Mouse (Mus musculus): ENCODE results near the gene Tlx2.

Tlx2 gene

GRCm38 (mm10) chr6:83087926-83088260 is 17.8 kb upstream of the Tlx2 start:
- no peak for DNase-seq

GRCm38 (mm10) chr6:83087205-83087925 is 17.3 kb upstream of the Tlx2 start:
- no peak for DNase-seq

DNA sequence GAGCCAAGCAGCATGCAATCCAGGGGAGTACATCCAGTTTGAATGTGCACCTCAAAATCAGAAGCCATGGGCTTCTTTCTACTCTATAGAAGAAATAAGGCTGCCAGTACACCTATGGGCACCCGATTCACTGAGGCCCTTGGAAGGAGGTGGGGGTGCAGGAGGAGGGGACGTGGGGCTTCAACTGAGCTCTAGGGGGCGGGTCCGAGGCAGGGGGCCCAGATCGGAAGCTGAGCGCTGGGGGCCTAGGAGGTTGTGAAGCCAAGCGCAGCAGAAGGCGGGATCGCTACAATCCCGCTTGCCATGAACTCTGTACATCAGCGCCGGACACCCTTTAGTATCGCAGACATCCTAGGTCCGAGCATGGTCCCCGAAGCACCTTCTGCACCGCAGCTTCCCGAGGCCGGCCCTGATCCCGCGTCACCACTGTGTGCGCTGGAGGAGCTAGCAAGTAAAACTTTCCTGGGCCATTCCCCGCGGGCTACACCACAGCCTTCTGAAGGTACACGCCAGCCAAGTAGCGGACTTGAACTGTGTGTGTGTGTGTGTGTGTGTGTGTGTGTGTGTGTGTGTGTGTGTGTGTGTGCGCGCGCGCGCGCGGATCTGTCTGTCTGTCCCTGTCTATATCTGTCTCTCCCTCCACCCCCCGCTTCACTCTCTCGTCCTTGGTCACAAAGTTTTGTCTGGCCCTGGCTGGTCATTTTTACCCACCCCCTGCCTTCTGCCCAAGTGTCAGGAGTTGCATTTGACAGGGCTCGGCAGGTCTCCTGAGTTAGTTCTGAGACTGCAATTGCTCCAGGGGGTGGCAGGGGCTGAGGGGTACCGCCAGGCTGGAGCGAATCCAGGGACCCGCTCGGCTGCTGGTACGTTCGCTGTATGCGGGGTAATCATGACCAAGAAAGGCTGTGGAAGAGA is 16.3 kb upstream of the Tlx2 start, which contains the start of gene Lbx2:
Gene Lbx2, plus strand, starts transcription at position 247 of the 915 bp plus-strand sequence.
- no peak for DNase-seq

GRCm38 (mm10) chr6:83084477-83084876 is 14.4 kb upstream of the Tlx2 start:
- no peak for DNase-seq

DNA sequence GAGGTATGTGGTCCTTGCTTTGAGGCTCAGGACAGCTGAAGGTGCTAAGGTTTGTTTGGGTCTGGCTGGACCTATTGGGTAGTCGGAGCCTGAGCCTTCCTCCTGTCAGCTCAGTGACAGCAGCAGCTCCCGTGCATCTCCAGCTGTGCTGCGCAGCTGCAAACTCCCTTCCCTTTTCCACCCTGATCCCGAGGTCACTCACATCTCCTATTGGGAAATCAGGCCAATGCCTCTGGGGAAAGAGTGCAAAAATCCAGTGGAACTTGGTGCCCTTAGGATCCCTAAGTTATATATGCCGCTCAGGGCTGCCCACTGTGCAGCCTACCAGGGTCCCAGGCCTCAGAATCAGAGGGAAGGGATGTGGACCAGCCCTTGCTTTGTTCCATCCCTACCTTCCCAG is 13.4 kb upstream of the Tlx2 start:
- DNase-seq: no peak

- no peak for DNase-seq
Measured at GRCm38 (mm10) chr6:83080210-83080609, 10.1 kb upstream of the Tlx2 start.

DNA sequence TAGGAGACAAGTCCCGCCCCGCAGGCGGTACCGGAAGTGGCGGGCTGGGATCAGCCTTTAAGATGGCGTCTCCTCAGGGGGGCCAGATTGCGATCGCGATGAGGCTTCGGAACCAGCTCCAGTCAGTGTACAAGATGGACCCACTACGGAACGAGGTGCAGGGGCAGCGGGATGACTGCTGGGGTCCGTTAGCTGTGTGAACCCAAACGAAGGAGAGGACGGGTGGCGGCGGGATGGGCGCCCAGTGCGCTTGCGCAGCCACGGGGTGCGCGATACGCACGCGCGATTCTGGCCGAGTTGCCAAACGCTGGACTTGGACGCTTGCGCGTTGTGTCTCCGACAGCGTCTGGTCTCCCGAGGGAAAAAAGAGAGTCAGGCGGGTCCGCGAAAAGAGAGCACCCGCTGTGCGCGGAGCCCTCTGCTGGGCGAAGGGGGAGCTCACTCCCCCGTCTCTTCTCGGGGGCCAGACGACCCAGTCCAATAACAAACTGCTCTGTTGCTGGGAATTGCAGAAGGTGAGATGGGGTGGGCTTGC is 8.3 kb upstream of the Tlx2 start:
- DNase-seq: peak; percentile 98

DNA sequence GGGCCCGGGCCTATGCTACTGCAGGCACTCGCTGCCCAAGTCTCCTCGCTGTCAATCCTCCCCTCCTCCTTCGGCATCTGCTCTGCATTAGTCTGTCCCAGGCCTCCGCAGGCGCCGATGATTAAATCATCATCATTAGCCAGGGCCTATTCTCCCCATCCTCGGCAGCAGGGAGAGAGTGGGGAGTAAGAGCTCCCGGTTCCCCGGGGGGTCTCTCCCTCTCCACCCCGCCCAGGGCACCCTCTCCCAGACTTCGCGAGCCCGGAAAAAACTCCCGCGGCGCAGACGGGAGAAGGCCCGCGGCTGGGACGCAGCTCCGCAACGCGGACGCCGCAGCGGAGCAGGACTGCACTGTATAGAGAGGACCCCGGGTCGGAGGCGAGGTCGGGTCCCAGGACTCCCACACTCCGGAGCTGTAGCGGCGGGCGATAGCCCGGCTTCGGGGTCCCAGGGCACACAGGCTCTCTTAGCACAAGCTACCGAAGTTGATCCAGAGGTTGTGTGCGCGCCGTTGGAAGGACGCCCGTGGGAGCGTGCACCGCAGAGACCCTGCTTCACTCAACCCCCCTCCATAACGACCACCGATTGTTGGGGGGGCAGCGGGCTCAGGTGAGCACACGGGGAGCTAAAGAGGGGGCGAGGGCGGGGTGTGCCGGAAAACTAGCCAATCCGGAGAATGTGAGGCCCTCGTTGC is 7.7 kb upstream of the Tlx2 start, which contains the start of gene Pcgf1:
Gene Pcgf1, plus strand, starts transcription at position 240 of the 694 bp plus-strand sequence.
- no peak for DNase-seq

- no peak for DNase-seq
Measured at GRCm38 (mm10) chr6:83074979-83075378, 4.9 kb upstream of the Tlx2 start.

DNA sequence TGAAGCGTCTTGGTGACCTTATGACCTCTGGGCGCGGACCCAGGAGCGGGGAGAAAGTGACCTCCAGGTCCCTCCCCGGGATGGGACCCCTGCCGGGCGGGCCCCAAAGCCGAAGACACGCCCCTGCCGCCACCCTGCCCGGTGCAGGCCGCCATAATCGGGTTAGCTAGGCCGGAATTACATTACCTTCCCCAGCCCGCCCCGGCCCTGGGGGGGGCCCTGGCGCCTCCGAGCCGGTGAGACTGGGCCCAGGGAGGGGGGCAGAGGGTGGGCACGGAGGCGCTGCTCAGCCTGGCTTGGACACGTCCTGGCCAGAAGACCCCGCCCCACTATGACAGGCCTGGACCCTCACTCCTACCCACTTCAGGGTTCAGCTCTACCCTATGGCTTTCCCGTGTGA is 1.1 kb upstream of the Tlx2 start:
- peak; percentile 56 for DNase-seq

- no peak for DNase-seq
Measured at GRCm38 (mm10) chr6:83070311-83071219, 472 bp upstream of the Tlx2 start.

DNA sequence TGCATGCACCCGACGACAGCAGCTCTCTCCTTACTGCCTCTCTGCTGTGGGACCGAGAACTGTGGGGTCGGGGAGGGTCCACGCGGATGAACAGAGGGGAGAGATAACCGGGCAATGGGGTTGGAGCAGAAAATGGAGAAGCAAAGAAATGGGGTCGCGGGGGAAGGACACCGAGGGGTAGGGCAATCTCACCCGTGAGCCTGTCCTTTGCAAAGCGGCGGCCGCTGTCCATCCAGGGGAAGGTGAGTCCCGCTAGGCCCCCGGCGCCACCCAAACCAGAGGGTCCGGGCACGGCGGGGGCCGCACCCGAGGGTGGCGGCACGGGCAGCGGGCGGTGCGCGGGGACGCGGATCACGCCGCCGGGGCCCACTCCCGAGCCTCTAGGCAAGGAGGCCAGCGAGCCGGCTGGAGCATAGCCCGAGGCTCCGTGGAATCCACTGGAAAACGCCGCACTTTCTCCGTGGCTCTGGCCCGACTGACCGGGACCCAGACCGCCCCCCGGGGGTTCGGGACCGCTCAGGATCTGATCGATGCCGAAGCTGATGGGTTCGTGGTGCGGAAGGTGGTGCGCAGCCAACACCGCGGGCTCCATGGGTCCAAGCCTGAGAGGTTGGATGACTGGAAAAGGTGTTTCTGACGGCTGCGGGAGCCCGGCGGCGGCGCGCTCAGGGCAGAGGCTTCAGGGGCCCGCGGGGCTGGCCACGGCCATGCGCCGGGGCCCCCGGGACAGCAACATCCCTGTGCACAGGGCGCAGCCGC is 426 bp downstream of the Tlx2 start:
- DNase-seq: no peak

DNA sequence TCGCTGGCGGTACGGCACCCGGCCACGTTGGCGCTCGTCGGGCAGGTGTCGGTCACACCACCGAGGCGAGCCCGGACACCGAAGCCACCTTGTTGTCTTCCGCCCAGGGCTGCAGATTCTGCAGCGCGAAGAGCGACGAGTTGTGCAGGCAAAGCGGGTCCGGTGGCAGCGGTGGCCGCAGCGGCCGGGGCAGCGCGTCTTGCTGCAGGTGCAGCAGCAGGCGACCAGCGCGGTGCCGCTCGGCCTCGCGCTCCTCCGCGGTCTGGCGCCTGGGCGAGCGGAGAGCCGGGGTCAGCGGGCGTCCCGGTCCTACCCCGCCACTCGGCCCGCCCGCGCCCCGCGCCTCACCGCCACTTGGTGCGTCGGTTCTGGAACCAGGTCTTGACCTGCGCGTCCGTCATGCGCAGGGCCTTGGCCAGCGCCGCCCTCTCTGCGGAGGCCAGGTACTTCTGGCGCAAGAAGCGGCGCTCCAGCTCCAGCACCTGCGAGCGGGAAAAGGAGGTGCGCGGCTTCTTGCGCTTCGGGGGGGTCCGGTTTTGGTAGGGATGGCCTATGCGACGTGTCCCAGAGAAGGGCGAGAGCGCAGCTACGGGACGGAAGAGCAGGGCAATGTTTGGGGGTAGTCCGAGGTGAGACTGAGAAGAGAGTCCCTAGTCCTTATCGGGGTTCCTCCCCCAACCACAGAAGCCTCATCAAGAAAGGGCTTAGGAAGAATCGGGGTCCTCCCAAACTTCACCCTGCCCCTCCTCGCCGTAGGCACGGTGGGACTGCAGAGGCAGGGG is 1.2 kb downstream of the Tlx2 start:
- no peak for DNase-seq

DNA sequence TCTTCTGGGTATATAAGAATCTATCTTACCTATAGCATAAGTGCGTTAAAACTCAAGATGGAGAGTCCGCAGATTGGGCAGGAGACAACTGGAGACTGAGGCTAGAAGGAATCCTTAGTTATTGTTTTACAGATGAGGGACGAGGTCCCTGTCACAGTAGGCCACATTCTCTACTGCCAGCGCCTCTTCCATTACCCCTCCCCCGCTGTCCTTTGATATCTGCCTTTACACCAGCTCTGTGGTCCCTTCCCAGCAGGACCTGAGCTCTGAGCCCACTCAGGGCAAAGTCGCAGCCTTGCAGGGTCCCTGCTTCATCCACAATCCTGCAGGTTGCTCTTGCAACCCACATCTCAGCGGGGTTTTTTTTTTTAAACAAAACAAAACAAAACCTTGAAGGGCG is 1.9 kb downstream of the Tlx2 start:
- no peak for DNase-seq

GRCm38 (mm10) chr6:83066441-83066840 is 3.7 kb downstream of the Tlx2 start:
- no peak for DNase-seq

GRCm38 (mm10) chr6:83065995-83066394 is 4.1 kb downstream of the Tlx2 start:
- DNase-seq: no peak

DNA sequence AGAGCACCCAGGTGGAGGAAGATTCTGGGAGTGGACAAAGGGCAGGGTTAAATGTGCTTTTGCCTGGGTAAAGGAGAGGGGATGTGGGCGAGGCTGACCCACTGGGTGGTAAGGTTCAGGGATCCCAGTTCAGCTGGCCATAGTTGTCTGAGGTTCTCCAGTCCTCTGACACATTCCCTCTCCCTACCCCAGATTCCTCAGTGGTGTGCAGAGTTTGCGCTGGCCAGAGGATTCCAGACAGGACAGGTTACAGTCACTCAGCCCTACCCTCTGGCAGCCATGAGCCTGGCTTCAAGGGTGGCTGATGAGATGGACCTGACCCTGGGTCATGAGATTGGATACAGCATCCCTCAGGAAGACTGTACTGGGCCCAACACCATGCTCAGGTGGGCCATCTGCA is 11.4 kb downstream of the Tlx2 start:
- no peak for DNase-seq

- peak; percentile 42 for DNase-seq
Measured at GRCm38 (mm10) chr6:83057790-83058189, 12.3 kb downstream of the Tlx2 start, which contains the start of gene Dqx1. Dqx1 (plus strand) TSS chr6:83057844.

DNA sequence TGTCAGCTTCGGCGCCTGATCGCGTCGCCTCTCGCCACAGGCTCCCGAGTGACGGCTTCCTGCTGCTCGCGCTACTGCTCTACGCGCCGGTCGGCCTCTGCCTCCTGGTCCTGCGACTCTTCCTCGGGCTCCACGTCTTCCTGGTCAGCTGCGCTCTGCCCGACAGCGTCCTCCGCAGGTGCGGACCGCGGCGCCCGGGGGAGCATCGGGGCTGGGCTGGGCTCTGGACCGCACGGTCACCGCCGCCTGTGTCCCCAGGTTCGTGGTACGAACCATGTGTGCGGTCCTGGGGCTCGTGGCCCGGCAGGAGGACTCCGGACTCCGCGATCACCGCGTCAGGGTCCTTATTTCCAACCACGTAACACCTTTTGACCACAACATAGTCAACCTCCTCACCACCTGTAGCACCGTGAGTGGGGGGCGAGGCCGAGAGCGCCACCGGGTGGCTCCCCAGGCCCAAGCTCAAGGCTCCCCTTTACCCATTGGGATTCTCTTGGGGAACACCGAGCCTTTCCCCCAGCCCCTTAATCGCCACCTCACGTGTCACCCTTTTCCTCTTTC is 15.1 kb downstream of the Tlx2 start, which contains the start of gene Htra2:
Gene Htra2, minus strand, starts transcription at position 403 of the 561 bp plus-strand sequence.
- no peak for DNase-seq

All from cerebellum, adult 9-11 months (tissue).